Mouse (Mus musculus) adrenal gland, adult 10 weeks (tissue): Measurements from ENCODE around the gene Il31. TPM values are rescaled to one million over a fixed set of nuclear protein-coding genes. Genes with fewer than 3 reads are reported as not detected.

Experiments used
- polyA plus RNA-seq: library from polyadenylated mRNA; stranded (reverse); fragments of 350-450 nt; fragmentation: Illumina TruSeq; extraction: RNeasy Lipid Tissue Mini Kit (QIAGEN cat#74804); gene quantifications from one replicate; pipeline ENCODE4 v1.2.3, GENCODE M21; 2014; ENCODE audit warnings: low read depth, low replicate concordance

The Il31 gene
- not detected for polyA plus RNA-seq

GRCm38 (mm10) chr5:123489112-123489785 is at the start of gene Il31, which contains the start of gene Lrrc43:
Il31 (minus strand) TSS chr5:123489489.
Lrrc43 (plus strand) TSS chr5:123489305.

DNA sequence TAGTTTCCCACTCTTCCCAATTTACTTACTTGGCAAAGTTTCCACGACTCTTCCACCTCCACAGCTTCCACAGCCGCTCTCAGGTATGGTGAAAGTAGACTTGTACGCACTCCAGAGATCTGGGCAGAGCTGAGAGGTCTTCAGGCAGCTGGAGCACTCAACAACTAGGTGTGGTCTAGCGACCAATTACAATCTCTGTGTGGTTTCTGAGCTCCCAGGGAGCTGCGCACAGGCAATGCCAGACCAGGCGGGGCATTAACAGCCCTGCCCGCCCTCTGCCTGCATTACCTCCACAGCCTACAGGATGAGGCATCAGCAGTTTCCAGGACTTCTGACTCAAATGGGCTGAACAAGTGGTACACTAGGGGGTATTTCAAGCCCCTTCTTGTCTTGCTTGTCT is 36.0 kb upstream of the Il31 start, which contains the start of gene Gm49027:
TSS of gene Gm49027 (minus strand) at position 208 of the 400 bp plus-strand sequence.

GRCm38 (mm10) chr5:123523692-123524392 is 34.6 kb upstream of the Il31 start, which contains the start of gene Diablo:
Diablo (minus strand) TSS chr5:123524176.

DNA sequence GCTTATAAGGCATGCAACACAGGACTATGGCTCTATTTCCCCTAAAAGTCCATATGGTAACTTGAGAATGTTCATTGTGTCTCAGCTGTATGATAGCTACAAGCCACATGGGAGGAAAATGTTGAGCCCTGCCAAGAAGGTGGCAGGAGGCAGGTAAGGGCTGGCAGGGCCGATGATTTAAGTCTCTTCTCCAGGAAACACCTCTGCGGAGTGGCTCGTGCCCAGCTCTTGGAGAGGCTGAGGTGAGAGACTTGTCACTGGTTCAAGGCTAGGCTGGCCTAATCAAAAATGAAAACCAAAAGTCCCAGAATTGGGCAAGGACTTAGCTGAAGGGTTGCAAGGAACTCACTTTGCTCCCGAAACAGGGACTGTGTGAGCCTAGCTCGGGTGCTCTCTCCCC is 20.9 kb upstream of the Il31 start, which contains the start of gene B3gnt4:
TSS of gene B3gnt4 (plus strand) at position 301 of the 400 bp plus-strand sequence.

Other genes starting within 250 kb of the Il31 start
- 0.52 TPM for gene Wdr66, start 237.4 kb downstream of the Il31 start, polyA plus RNA-seq
- 4.0 TPM for gene Bcl7a, start 145.7 kb downstream of the Il31 start, polyA plus RNA-seq
- gene Mlxip, start 94.7 kb downstream of the Il31 start, polyA plus RNA-seq: 7.8 TPM
- gene Lrrc43, start 184 bp downstream of the Il31 start, polyA plus RNA-seq: not detected
- not detected for gene B3gnt4, start 21.0 kb upstream of the Il31 start, polyA plus RNA-seq
- 178 TPM for gene Diablo, start 34.7 kb upstream of the Il31 start, polyA plus RNA-seq
- gene Gm49027, start 36.0 kb upstream of the Il31 start, polyA plus RNA-seq: not detected
- gene Vps33a, start 83.5 kb upstream of the Il31 start, polyA plus RNA-seq: 26.0 TPM
- 86.7 TPM for gene Clip1, start 195.1 kb upstream of the Il31 start, polyA plus RNA-seq
- 91.6 TPM for gene Zcchc8, start 231.6 kb upstream of the Il31 start, polyA plus RNA-seq